Mouse (Mus musculus) ovary, adult 18-20 months (tissue): ENCODE data around the gene Fuk.
"Not testable (repeated sequence)": the region's sequence is repeated elsewhere in the genome, so short reads cannot be mapped to it uniquely, and the experiment has no call there.

Experiments used
- DNase-seq: peaks from one replicate; pipeline ENCODE4 v3.0.0; 2022; ENCODE audit warnings: low spot score, mixed read lengths

The Fuk gene

GRCm38 (mm10) chr8:110919341-110920031 lies 17.2 kb upstream of the Fuk start, which contains the start of gene St3gal2:
Gene St3gal2, plus strand, starts transcription at chr8:110919922.
- peak; percentile 94 for DNase-seq

DNA sequence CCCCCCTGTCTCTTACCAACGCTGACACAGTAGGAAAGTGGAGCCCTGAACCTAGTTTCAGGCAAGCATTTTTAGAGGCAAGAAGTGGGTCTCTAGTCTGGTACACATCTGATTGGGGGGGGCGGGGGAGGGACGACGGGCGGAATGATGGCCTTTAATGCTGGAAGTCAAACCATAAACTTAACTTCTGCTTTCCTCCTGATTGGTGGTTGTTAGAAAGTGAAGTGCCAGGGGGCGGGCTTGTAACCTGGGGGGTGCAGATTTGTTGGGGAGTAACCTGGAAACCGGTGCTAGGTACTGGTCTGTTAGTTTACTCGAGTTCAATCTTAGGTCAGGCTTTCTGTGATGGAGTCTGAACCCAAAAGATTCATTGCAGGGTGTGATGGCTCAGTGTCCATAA lies 16.2 kb upstream of the Fuk start:
- DNase-seq: no peak

GRCm38 (mm10) chr8:110918027-110918426 lies 15.7 kb upstream of the Fuk start:
- no peak for DNase-seq

GRCm38 (mm10) chr8:110917415-110917814 lies 15.1 kb upstream of the Fuk start:
- DNase-seq: no peak

DNA sequence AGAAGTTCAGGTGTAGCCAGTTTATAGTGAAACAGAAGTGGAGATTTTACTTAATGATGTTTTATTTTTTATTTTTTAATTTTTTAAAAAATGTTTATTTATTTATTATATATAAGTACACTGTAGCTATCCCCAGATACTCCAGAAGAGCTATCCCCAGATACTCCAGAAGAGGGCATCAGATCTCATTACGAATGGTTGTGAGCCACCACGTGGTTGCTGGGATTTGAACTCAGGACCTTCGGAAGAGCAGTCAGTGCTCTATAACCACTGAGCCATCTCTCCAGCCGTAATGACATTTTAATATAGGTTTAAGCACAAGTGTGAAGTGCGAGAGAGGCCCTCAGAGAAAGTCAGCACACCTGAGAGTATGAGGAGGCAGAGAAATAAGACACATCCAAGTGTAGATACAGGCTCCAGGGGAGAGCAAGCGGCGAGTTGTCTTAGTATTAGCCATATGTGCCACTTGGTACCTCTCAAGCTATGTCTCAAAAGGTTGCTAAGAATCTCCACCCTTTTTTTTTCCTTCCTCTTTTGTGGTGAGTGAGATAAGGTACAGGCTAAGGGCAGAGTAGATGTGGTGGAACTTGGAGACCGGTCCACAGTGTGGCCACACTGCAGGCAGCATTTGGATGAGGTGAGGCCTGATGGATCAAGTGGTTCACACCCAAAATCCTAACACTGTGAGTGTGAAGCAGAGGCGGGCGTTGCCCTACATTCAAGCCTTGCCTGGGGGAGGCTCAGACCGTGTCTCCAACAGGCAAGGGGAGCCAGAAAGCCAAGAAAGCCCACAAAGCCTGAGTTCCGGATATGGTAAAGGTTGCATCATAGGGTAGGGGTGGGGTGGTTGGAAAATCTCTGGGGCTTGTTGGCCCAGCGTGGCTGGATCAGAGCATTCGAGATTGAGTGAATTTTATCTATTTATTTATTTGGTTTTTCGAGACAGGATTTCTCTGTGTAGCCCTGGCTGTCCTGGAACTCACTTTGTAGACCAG lies 9.6 kb upstream of the Fuk start:
- DNase-seq: no peak

GRCm38 (mm10) chr8:110909850-110910249 lies 7.6 kb upstream of the Fuk start:
- not testable (repeated sequence) for DNase-seq

DNA sequence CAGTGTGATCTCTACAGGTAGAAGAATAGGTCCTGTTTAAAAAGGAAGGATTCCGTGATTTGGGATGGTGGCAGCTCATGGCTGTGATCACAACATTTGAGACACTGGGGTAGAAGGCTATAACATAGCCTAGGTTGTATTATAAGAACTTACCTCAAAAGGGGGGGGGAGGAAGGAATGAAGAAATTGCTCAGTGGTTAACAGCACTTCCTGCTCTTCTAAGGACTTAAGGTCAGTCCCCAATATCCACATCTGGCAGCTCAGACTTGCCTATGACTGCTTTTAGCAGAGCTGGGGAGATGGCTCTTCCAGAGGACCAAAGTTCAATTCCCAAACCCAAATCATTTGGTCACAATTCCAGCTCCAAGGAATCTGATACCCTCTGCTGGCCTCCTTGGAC lies 4.4 kb upstream of the Fuk start:
- DNase-seq: no peak

GRCm38 (mm10) chr8:110905404-110905803 lies 3.1 kb upstream of the Fuk start:
- DNase-seq: no peak

GRCm38 (mm10) chr8:110902579-110902965 lies 284 bp upstream of the Fuk start:
- DNase-seq: no peak

GRCm38 (mm10) chr8:110901056-110901455 lies 1.2 kb downstream of the Fuk start:
- no peak for DNase-seq

GRCm38 (mm10) chr8:110897495-110897894 lies 4.8 kb downstream of the Fuk start:
- DNase-seq: no peak

DNA sequence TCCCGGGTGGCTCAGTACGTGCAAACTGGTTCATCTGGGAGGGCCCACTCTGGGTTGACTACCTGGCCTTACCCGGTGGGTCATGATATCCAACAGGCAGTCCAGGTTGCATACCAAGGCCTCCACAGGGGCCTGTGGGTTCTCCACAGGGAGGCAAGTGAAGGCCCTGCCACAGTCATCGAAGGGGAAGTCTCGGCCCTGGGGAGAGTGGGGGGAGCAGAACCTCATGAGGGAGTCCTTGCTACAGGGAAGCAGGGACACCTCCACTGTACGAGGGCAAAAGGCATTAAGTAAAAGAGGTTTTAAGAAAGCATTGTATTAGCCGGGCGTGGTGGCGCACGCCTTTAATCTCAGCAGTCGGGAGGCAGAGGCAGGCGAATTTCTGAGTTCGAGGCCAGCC lies 6.5 kb downstream of the Fuk start:
- no peak for DNase-seq

GRCm38 (mm10) chr8:110895254-110895653 lies 7.0 kb downstream of the Fuk start:
- DNase-seq: no peak

DNA sequence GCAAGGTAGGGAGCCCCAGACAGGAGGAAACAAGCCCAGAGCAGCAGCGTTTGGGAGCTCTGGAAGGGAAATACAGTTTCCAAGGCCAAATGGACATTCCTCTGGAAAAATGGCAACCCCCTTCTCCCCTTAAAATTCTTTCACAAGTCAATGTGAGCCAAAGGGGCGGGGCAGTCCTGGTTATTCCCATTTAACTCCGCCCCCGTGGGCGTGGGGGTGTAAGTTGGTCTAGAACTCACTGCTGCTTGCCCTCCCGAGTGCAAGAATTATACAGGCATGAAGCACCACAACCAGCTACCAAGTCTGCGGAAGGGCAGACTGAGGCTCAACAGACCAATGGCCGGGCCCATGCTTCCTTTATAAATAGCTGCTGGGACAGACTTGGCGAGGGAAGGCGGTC lies 7.4 kb downstream of the Fuk start:
- DNase-seq: no peak

- no peak for DNase-seq
Measured at GRCm38 (mm10) chr8:110892913-110893312, 9.4 kb downstream of the Fuk start.

DNA sequence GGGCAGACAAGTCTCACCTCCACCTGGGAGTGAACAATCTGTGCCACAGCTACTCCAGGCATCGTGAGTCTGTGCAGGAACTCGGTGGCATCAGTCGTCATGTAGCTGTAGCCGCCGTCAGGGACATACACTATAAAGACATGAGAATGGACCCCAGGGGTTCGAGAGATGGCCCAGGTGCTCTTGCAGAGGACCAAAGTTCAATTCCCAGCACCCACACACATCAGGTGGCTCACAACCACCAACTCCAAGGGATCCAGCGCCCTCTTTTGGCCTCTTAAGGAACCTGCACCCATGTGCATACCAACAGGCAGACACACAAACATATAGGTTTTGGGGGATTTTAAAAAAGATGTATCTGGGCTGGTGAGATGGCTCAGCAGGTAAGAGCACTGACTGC lies 10.2 kb downstream of the Fuk start:
- no peak for DNase-seq

- DNase-seq: no peak
Measured at GRCm38 (mm10) chr8:110889904-110890470, 12.3 kb downstream of the Fuk start.

DNA sequence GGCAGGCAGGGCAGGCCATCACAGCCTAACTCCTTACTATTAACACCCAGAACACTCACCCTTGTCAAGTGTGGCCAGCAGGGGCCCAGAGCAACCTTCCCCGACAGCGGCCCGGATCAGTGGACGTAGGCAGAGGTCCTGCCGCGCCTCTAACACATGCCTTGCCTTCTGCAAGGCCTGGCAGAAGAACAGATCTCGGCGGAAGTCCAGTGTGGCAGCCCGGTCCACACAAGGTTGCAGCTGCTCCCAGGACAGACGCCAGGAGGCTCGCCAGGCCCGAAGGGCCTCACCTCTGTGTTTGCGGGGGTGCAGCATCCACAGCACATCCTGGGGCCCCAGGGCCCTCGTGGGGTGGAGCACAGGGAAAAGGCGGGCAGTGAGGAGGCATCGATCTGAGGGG lies 13.4 kb downstream of the Fuk start:
- DNase-seq: no peak

GRCm38 (mm10) chr8:110888441-110888840 lies 13.8 kb downstream of the Fuk start:
- no peak for DNase-seq

DNA sequence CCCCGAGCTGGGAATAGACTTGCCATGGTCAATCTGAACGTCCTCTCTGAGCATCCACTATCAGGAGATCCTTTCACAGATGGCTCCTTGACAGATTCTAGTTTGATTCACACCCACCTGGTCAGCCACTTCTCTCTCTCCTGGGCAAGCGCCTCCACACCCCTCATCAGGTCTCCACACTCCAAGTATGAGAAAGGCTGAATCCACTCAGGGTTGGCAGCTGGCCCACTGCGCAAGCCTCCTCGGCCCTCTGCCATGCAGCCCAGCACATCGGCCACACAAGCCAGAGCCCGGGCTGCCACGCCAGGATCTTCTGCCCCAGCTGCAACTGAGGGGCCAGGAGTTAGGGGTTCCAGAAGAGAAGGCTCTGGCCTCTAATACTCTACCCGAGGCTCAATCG lies 14.7 kb downstream of the Fuk start:
- no peak for DNase-seq

- DNase-seq: no peak
Measured at GRCm38 (mm10) chr8:110886634-110887033, 15.7 kb downstream of the Fuk start.

- no peak for DNase-seq
Measured at GRCm38 (mm10) chr8:110883824-110884223, 18.5 kb downstream of the Fuk start.
